Mouse (Mus musculus) CH12.LX (cell line): ENCODE data around the gene Gm28048.

ENCODE experiments used
- CTCF ChIP-seq, 2 experiments: IDR thresholded peaks in 1 of 2; conservative IDR thresholded peaks in 1 of 2; 2 replicates each; pipeline ENCODE4 v1.5.1; 2011 to 2012; ENCODE audit warnings: low read depth in 2 of 2, low read length in 2 of 2, improper control_type of control experiment in 1 of 2, inconsistent platforms in 1 of 2, mild to moderate bottlenecking in 1 of 2, moderate library complexity in 1 of 2
- E2F4 ChIP-seq: IDR thresholded peaks from 2 replicates; pipeline ENCODE4 v1.6.1; 2011; ENCODE audit warnings: low read depth, low read length, improper control_type of control experiment; ENCODE audit not compliant: insufficient replicate concordance
- HCFC1 ChIP-seq: IDR thresholded peaks from 2 replicates; pipeline ENCODE4 v1.6.1; 2012; ENCODE audit warnings: low read depth, mild to moderate bottlenecking, inconsistent platforms, low read length, improper control_type of control experiment
- JUND ChIP-seq: conservative IDR thresholded peaks from 2 replicates; pipeline ENCODE4 v1.6.1; 2011; ENCODE audit warnings: low read depth, low read length, improper control_type of control experiment
- MAFK ChIP-seq: IDR thresholded peaks from 2 replicates; pipeline ENCODE4 v1.6.1; 2011; ENCODE audit warnings: low read length, improper control_type of control experiment; ENCODE audit not compliant: insufficient replicate concordance
- MEF2A ChIP-seq: IDR thresholded peaks from 2 replicates; pipeline ENCODE4 v1.6.1; 2014; ENCODE audit warnings: low read depth, mild to moderate bottlenecking, inconsistent platforms, low read length, improper control_type of control experiment, borderline replicate concordance
- NELFE ChIP-seq: IDR thresholded peaks from 2 replicates; pipeline ENCODE4 v1.6.1; 2011; ENCODE audit warnings: low read depth, low read length, improper control_type of control experiment
- POLR2A ChIP-seq: IDR thresholded peaks from 2 replicates; pipeline ENCODE4 v1.6.1; 2011; ENCODE audit warnings: low read depth, mild to moderate bottlenecking, improper control_type of control experiment, low read length
- TBP ChIP-seq: conservative IDR thresholded peaks from 2 replicates; pipeline ENCODE4 v1.6.1; 2011; ENCODE audit warnings: low read depth, low read length, improper control_type of control experiment
- USF1 ChIP-seq: IDR thresholded peaks from 2 replicates; pipeline ENCODE4 v1.6.1; 2014; ENCODE audit warnings: low read depth, mild to moderate bottlenecking, inconsistent platforms, low read length, improper control_type of control experiment
- USF2 ChIP-seq: conservative IDR thresholded peaks from 2 replicates; pipeline ENCODE4 v1.6.1; 2011; ENCODE audit warnings: low read depth, low read length, improper control_type of control experiment
- ZC3H11A ChIP-seq: IDR thresholded peaks from 2 replicates; pipeline ENCODE4 v1.6.1; 2012; ENCODE audit warnings: low read depth, mild to moderate bottlenecking, inconsistent platforms, low read length, improper control_type of control experiment
- ZNF384 ChIP-seq: IDR thresholded peaks from 2 replicates; pipeline ENCODE4 v1.6.1; 2012; ENCODE audit warnings: low read depth, low read length, improper control_type of control experiment, inconsistent platforms

GRCm38 (mm10) chr11:22906453-22906865, 75.4 kb downstream of the Gm28048 start:
- TF ChIP-seq POLR2A: no peak
- TF ChIP-seq TBP: no peak
- no peak for TF ChIP-seq CTCF (conservative IDR thresholded peaks at IDR 0.05 in 1 of 2, IDR thresholded peaks at IDR 0.05 in 1 of 2; ENCODE audit: low read depth in 2 of 2, low read length in 2 of 2)
- no peak for TF ChIP-seq ZNF384
- no peak for TF ChIP-seq ZC3H11A
- no peak for TF ChIP-seq USF2
- no peak for TF ChIP-seq MAFK
- TF ChIP-seq HCFC1: no peak
- TF ChIP-seq USF1: no peak
- TF ChIP-seq NELFE: no peak
- no peak for TF ChIP-seq E2F4
- TF ChIP-seq JUND: no peak
- TF ChIP-seq MEF2A: no peak
